Mouse (Mus musculus): ENCODE results near the gene Hdgfl1. TPM values are rescaled to one million over a fixed set of nuclear protein-coding genes. Genes with fewer than 3 reads are reported as not detected.

The Hdgfl1 gene
- polyA plus RNA-seq (2017; shearing (Covaris generic)) = not detected

GRCm38 (mm10) chr13:26769955-26770354 is at the start of gene Hdgfl1:
Hdgfl1 (minus strand) TSS chr13:26770165.

